Mouse (Mus musculus): ENCODE measurements at regions not wholly inside any gene's neighbourhood (a gene's known extent, or its start where the extent isn't known, plus 50 kb on each side); places are given as distances from the start of the nearest gene placed in this dataset.

GRCm38 (mm10) chr15:97577196-97577595 is 128.4 kb downstream of the Rpap3 start:
- DNase-seq: no peak

GRCm38 (mm10) chr15:97572639-97573038 is 133.0 kb downstream of the Rpap3 start:
- no peak for DNase-seq

GRCm38 (mm10) chr15:97571885-97572284 is 133.7 kb downstream of the Rpap3 start:
- no peak for DNase-seq

GRCm38 (mm10) chr15:97560096-97560495 is 145.5 kb downstream of the Rpap3 start:
- no peak for DNase-seq

GRCm38 (mm10) chr15:97558725-97559124 is 146.9 kb downstream of the Rpap3 start:
- no peak for DNase-seq

GRCm38 (mm10) chr15:97548354-97548753 is 157.3 kb downstream of the Rpap3 start:
- no peak for DNase-seq

- no peak for DNase-seq
Observed at GRCm38 (mm10) chr15:97545034-97545433, 160.6 kb downstream of the Rpap3 start.

GRCm38 (mm10) chr15:97541646-97542045 is 164.0 kb downstream of the Rpap3 start:
- no peak for DNase-seq

- DNase-seq: no peak
Observed at GRCm38 (mm10) chr15:97536145-97536544, 169.5 kb downstream of the Rpap3 start.

- no peak for DNase-seq
Observed at GRCm38 (mm10) chr15:97534878-97535277, 170.7 kb downstream of the Rpap3 start.

GRCm38 (mm10) chr15:97533553-97534291 is 171.9 kb downstream of the Rpap3 start:
- DNase-seq: no peak

- DNase-seq: no peak
Observed at GRCm38 (mm10) chr15:97532346-97532910, 173.2 kb downstream of the Rpap3 start.

- no peak for DNase-seq
Observed at GRCm38 (mm10) chr15:97528291-97529050, 177.2 kb downstream of the Rpap3 start.

GRCm38 (mm10) chr15:97520395-97520794 is 185.2 kb downstream of the Rpap3 start:
- DNase-seq: no peak

GRCm38 (mm10) chr15:97519919-97520345 is 185.7 kb downstream of the Rpap3 start:
- DNase-seq: no peak

- no peak for DNase-seq
Observed at GRCm38 (mm10) chr15:97517926-97518325, 187.7 kb downstream of the Rpap3 start.

- DNase-seq: no peak
Observed at GRCm38 (mm10) chr15:97517188-97517587, 188.4 kb downstream of the Rpap3 start.

GRCm38 (mm10) chr15:97515773-97516172 is 189.9 kb downstream of the Rpap3 start:
- DNase-seq: no peak

- no peak for DNase-seq
Observed at GRCm38 (mm10) chr15:97507656-97508306, 197.8 kb downstream of the Rpap3 start.

GRCm38 (mm10) chr15:97507176-97507575 is 198.4 kb downstream of the Rpap3 start:
- DNase-seq: no peak

- no peak for DNase-seq
Observed at GRCm38 (mm10) chr15:97505715-97506114, 199.9 kb downstream of the Rpap3 start.

GRCm38 (mm10) chr15:97504325-97504724 is 201.3 kb downstream of the Rpap3 start:
- no peak for DNase-seq

- no peak for DNase-seq
Observed at GRCm38 (mm10) chr15:97502056-97502455, 203.6 kb downstream of the Rpap3 start.

Measured in kidney, adult 11 months (tissue).